Mouse (Mus musculus): ENCODE results near the gene Sp2. TPM values are rescaled to one million over a fixed set of nuclear protein-coding genes. Genes with fewer than 3 reads are reported as not detected.

Gene Sp2
- polyA plus RNA-seq, 1 experiment: not detected

DNA sequence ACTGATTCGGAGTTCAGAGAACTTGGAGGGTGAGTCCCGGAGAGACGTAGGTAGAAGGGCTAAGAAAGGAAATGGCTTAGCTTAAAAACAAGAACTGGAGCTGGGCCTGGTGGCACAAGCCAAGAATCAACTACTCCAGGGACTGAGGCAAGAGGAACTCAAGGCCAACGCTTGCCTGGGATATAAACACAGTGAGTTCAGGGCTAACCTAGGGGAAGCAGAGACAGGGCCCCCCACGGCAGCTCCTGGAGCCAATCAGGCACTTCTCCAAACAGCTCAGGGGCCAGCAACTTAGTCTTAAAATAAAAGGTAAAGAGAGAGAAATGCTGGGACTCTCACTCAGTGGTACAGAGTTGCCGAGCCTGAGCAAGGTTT lies 44.3 kb downstream of the Sp2 start:
- Histone ChIP-seq H3K4me1 (ENCODE audit: control insufficient read depth, insufficient read depth, low read length) (peaks cover 5% of the 10 kb centered on the region), H3K4me3 (ENCODE audit: insufficient read depth, low read depth, low read length) (no peak overlapping the region), H3K27ac (ENCODE audit: insufficient read depth, low read depth, low read length) (no peak overlapping the region)
- 81% methylated on average over 6 of the region's 6 CpGs for WGBS
- TF ChIP-seq POLR2A (IDR thresholded peaks at IDR 0.05; ENCODE audit: insufficient read depth, low read depth, low read length): no peak
- no peak for TF ChIP-seq CTCF (IDR thresholded peaks at IDR 0.05; ENCODE audit: insufficient read depth, low read depth, low read length)

DNA sequence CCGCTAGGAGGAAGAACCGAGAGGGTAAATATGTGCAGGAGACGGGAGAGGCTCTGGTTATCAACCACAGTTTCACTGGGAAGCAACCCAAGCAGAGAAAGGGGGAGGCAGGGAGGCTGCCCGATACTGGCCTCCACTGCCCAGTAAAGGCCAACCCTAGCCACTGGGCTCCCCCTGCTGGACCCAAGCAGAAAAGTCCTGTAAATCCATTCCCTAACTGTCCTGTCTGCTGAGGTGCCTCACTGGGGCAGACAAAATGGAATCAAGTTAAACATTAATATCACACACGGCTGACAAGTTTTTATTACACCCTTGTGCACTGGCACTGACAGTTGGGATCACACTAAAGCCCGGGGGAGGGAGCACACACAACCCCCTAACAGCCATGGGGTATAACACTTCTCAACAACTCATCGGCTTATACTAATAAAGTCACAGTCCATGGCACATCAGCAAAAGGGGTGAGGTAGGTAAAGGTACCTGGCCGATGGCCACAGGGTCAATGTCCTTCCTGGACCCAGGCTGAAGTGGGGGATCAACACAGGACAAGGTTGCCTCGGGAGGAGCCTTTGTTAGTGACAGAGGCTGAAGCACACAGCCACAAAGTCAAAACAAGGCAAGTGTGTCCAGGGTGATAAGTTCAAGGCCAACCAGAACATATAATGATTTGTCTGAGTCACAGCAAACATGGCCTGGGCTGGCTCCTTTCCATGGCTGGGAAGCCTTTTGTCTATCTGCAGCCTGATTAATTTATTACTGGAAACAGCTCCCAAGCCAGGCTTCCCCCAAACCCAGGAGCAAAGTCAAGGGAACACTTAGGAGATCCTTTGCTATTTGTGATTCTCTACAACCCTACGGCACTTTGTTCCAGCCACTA lies 45.0 kb downstream of the Sp2 start:
- Histone ChIP-seq H3K4me1 (ENCODE audit: control insufficient read depth, insufficient read depth, low read length) (peaks cover 4% of the 10 kb centered on the region; the same call in 1 of the 2 replicates), H3K27ac (ENCODE audit: insufficient read depth, low read depth, low read length) (no peak overlapping the region), H3K4me3 (ENCODE audit: insufficient read depth, low read depth, low read length) (no peak overlapping the region)
- 67% methylated on average over 10 of the region's 10 CpGs for WGBS
- TF ChIP-seq POLR2A (IDR thresholded peaks at IDR 0.05; ENCODE audit: insufficient read depth, low read depth, low read length): no peak
- TF ChIP-seq CTCF (IDR thresholded peaks at IDR 0.05; ENCODE audit: insufficient read depth, low read depth, low read length): peak; percentile 35; the same call in 1 of the 2 replicates

DNA sequence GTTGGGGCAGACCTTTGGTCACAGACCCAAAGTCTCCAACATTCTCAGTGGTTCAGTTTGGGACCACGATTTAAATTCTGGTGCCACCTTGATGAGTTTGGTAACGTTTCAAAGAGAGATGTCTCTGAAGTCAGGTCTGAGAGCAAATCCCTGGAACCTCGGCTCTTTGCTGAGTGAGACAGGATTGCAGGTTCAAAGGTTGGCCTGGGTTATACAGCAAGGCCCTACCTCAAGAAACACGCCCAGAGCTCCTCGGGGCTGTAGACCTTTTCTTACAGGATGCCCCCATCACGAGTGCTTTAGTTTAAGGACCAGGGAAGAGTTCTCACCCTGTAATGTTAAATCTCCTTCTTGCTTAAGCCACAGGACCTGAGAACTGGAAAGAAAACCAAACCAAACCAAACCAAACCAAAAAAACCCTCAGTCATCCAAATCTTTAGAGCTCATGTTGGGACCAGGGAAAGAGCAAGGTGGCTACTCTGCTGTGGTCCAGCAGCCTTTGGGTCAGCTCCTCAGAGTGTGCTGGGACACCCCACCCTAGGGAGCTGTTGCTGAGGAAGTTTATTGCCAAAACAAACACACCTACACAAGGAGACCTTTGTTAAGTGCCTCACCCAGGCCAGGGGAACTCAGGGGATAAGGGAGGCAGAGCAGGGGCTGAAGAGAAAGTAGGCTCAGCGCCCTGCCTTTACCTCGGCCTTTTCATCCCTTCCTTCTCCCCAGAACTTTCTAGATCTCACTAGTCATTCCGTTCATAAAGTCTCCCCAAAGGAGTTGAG lies 46.7 kb downstream of the Sp2 start:
- WGBS: 91% methylated on average over 9 of the region's 9 CpGs
- H3K27ac ChIP-seq (ENCODE audit: insufficient read depth, low read depth, low read length): no peak overlapping the region
- no peak overlapping the region for H3K4me3 ChIP-seq (ENCODE audit: insufficient read depth, low read depth, low read length)
- H3K4me1 ChIP-seq (ENCODE audit: control insufficient read depth, insufficient read depth, low read length): peaks cover 4% of the 10 kb centered on the region; the same call in 1 of the 2 replicates
- TF ChIP-seq CTCF (IDR thresholded peaks at IDR 0.05; ENCODE audit: insufficient read depth, low read depth, low read length): no peak
- TF ChIP-seq POLR2A (IDR thresholded peaks at IDR 0.05; ENCODE audit: insufficient read depth, low read depth, low read length): no peak

DNA sequence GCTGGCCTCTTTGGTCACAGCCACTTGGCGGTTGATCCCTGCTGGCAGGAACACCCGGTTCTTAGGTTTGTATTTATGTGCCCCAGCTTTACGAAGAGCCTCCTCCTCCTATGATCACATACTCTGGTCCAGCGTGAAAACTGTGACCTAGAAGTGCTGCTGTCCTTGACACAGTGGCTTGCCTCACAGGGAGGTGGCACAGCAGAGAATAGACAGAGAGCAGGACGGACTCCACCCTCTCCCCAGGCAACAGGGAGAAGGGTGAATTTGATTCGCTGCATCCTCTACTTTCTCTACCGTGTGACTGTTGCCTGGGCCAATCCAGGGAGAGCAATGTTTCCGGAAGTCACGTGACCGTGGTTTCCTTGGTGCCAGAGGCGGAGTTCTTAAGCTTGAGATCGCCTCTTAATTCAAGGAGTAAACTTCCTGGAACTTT lies 47.8 kb downstream of the Sp2 start:
- no peak for TF ChIP-seq POLR2A (IDR thresholded peaks at IDR 0.05; ENCODE audit: insufficient read depth, low read depth, low read length)
- H3K27ac ChIP-seq (ENCODE audit: insufficient read depth, low read depth, low read length): no peak overlapping the region
- 36% methylated on average over 12 of the region's 12 CpGs for WGBS
- no peak overlapping the region for H3K4me3 ChIP-seq (ENCODE audit: insufficient read depth, low read depth, low read length)
- H3K4me1 ChIP-seq (ENCODE audit: control insufficient read depth, insufficient read depth, low read length): peaks cover 4% of the 10 kb centered on the region; the same call in 1 of the 2 replicates

DNA sequence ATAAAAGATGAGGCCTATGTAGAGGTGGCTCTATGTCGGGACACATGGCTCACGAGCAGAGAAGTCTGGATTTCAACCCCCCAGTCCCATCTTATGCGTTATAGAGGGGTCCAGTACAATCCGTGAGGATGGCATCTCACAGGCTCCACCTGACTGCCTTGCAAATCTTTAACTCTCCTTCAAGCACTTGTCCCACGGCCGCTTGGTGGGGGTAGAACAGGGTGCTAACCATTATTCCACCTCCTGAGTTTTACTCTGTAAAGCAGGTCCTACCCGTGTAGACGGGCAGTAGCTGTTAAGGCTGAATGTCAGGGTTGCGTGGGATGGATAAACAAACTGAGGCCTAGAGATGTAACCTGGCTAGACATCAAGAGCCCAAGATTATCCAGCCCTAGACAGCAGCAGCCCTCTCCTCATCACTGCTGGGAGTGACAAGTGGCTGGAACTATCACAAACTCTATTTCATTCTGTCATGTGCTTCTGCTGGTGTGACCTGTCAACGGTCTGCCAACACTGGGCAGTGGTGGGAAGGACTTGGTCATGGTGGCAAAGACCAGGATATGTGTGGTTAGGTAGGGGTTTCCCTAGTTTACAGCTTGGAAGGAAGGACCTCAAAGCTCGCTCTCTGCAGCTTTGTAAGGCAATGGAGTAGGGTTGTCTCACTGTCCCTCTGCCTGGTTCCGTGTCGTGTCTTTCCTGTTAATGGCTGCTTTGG lies 49.0 kb downstream of the Sp2 start:
- 95% methylated on average over 13 of the region's 13 CpGs for WGBS
- H3K4me3 ChIP-seq (ENCODE audit: insufficient read depth, low read depth, low read length): no peak overlapping the region
- H3K27ac ChIP-seq (ENCODE audit: insufficient read depth, low read depth, low read length): no peak overlapping the region
- TF ChIP-seq POLR2A (IDR thresholded peaks at IDR 0.05; ENCODE audit: insufficient read depth, low read depth, low read length) (no peak), CTCF (IDR thresholded peaks at IDR 0.05; ENCODE audit: insufficient read depth, low read depth, low read length) (no peak)
- H3K4me1 ChIP-seq (ENCODE audit: control insufficient read depth, insufficient read depth, low read length): peaks cover 4% of the 10 kb centered on the region; the same call in 1 of the 2 replicates

DNA sequence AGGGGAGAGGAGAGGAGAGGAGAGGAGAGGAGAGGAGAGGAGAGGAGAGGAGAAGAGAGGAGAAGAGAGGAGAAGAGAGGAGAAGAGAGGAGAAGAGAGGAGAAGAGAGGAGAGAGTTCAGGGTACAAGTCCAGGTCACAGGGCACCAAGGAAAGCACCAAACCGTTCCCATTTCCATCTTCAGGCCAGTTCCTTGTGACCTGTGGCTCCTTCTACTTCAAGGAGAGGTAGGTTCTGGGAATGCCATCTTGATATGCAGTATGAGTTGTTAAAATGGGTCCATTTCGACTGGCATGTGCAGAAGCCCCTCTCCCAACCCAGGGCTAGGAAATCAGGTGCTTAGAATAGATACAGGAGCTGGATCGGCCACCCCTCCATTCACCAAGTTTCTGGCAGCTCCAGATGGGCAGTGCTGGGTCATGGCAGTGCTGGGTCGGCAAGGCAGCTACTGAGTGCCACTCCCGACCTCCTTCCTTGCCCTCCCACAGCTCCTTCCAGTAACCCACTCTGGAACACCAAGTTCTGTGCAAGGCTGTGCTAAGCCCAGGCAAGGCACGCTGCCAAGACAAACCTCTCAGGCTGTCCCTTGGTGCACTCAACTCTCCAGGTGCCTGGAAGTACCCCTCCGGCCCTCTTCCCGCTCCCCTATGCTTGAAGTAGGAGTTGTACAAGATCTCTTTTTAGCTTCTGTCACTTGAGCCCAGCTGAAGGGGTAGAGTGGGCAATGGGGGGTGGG lies 51.3 kb downstream of the Sp2 start:
- H3K27ac ChIP-seq (ENCODE audit: insufficient read depth, low read depth, low read length): no peak overlapping the region
- H3K4me1 ChIP-seq (ENCODE audit: control insufficient read depth, insufficient read depth, low read length): peaks cover 4% of the 10 kb centered on the region; the same call in 1 of the 2 replicates
- no peak overlapping the region for H3K4me3 ChIP-seq (ENCODE audit: insufficient read depth, low read depth, low read length)
- TF ChIP-seq CTCF (IDR thresholded peaks at IDR 0.05; ENCODE audit: insufficient read depth, low read depth, low read length): no peak
- TF ChIP-seq POLR2A (IDR thresholded peaks at IDR 0.05; ENCODE audit: insufficient read depth, low read depth, low read length): no peak
- WGBS: 70% methylated on average over 8 of the region's 8 CpGs

DNA sequence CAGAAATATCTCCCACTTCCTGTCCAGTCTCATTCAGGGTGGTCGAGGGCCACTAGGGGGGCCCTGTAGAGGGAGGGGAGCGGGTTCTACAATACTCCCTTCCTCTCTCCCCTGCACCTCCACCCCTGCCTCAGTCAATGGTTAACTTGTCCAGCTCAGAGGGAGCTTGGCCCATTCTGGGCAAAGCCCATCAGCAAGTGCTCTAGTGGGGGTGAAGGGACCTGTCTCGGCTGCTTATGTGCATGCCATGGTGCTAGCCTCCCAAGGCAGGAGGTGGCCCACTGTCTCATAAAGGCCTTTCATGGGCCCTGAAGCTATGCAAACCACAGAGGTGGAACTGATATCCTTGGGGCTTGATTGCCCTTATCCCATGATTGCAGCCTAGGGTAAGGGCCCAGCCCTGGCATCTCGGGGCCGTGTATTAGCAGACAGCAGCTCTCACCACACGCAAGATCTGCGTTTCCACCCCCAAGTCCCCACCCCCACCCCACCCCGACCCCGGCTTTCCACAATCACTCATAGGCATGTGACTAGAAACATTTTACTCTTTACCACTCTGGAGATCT lies 52.9 kb downstream of the Sp2 start:
- whole genome bisulfite sequencing: 65% methylated on average over 9 of the region's 9 CpGs
- Histone ChIP-seq H3K4me1 (ENCODE audit: control insufficient read depth, insufficient read depth, low read length) (peaks cover 2% of the 10 kb centered on the region; the same call in 1 of the 2 replicates), H3K4me3 (ENCODE audit: insufficient read depth, low read depth, low read length) (no peak overlapping the region), H3K27ac (ENCODE audit: insufficient read depth, low read depth, low read length) (no peak overlapping the region)
- TF ChIP-seq CTCF (IDR thresholded peaks at IDR 0.05; ENCODE audit: insufficient read depth, low read depth, low read length) (no peak), POLR2A (IDR thresholded peaks at IDR 0.05; ENCODE audit: insufficient read depth, low read depth, low read length) (no peak)
